Mouse (Mus musculus) splenic B cell, adult 2 months (primary cell): ENCODE measurements around the gene Lrrc45.

Source experiments
- DNase-seq: peaks from one replicate; pipeline ENCODE4 v3.0.0-alpha.2; 2011; ENCODE audit warnings: low read depth, low spot score
- H3K27me3 ChIP-seq: 2 replicates; pipeline ENCODE4 v1.6.1; 2012; ENCODE audit warnings: mild to moderate bottlenecking, low read length, moderate library complexity, mixed read lengths; ENCODE audit not compliant: control insufficient read depth, poor library complexity, insufficient read depth, severe bottlenecking
- H3K36me3 ChIP-seq: 2 replicates; pipeline ENCODE4 v1.6.1; 2012; ENCODE audit warnings: mild to moderate bottlenecking, low read length, moderate library complexity, mixed read lengths; ENCODE audit not compliant: control insufficient read depth, poor library complexity, insufficient read depth, severe bottlenecking

Lrrc45 gene

DNA sequence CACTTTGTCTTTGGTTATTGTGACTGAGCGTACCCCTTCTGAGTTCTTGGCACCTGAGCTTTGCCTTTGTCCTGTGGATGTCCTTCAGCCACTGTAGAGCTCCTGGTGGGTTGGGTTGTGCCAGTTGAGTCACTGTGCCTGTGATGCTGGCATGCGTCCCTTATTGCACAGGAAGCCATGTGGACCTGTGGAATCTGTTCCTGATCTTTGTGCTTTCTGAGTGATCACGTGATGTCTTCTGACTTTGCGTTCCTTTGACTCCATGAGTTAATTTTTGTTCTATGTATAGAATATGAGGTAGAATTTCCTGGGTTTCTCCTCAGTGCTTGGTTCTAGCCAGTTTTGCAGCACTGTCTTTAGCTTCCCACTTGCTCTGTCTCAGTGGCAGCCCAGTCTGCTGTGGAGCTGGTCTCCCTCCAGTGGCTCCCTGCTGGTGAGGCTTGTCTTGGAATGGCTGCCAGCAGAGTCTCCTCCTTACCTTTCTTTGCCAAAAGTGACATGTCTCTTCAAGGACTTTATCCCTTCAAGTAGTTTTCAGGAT, 21.2 kb upstream of the Lrrc45 start:
- DNase-seq: no peak
- Histone ChIP-seq H3K27me3 (no peaks in the 10 kb centered on the region), H3K36me3 (peaks cover 8% of the 10 kb centered on the region)

DNA sequence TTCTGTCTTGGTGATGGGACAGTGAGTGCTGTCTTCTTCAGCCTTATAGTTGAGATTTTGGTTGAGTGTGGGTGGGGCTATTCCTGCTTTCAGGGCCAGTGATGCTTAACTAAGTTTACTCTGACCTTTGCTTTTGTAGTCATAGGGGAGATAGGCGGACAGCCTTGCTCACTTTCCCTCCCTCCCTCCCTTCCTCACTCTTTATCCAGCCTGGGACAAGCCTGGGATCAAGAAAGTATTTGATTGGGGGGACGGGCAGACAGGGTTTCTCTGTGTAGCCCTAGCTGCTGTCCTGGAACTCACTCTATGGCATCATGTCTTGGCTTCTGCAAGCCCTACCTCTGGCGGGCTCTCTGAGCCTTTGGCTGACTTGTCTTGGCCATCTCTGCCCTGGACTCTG, 20.3 kb upstream of the Lrrc45 start:
- DNase-seq: no peak
- Histone ChIP-seq H3K36me3 (peaks cover 8% of the 10 kb centered on the region), H3K27me3 (no peaks in the 10 kb centered on the region)

DNA sequence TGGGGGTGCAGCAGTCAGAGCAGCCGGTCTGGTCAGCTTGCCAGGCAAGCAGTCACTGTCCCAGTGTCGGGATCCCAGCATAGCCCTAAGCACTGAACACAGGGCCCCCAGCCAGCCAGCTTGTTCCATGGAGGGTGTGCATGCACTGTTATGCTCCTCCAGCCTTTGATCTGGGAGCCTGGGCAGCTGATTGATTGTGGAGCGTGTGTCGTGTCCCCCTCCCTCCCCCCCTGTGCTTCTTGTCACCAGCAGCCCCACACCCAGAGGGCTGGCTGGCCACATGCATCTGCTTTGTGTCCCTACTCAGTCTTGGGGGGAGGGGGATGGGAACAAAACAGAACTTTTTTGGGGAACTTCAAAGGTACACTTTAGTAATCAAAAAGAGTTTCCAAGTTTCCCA, 18.5 kb upstream of the Lrrc45 start:
- Histone ChIP-seq H3K36me3 (peaks cover 6% of the 10 kb centered on the region), H3K27me3 (no peaks in the 10 kb centered on the region)
- no peak for DNase-seq

DNA sequence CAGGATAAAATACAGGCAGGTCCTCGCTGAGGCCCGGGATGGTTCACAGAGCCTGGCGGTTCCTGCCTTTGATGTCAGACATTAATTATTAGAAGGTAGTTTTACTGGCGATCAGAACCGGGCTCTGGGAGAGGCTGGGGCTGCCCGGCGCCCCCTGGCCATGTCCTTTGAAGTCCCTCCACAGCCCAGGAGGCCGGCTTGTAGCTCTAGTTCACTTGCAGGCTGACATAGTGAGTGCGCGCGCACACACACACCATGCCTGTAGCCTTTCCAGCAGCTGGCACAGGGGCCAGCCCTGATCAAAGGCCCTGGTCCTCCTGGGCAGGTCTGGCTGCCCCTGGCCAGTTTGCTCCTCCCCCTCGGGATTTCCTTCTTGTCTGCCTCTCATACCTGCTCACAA, 18.1 kb upstream of the Lrrc45 start:
- no peak for DNase-seq
- Histone ChIP-seq H3K36me3 (peaks cover 5% of the 10 kb centered on the region), H3K27me3 (no peaks in the 10 kb centered on the region)

DNA sequence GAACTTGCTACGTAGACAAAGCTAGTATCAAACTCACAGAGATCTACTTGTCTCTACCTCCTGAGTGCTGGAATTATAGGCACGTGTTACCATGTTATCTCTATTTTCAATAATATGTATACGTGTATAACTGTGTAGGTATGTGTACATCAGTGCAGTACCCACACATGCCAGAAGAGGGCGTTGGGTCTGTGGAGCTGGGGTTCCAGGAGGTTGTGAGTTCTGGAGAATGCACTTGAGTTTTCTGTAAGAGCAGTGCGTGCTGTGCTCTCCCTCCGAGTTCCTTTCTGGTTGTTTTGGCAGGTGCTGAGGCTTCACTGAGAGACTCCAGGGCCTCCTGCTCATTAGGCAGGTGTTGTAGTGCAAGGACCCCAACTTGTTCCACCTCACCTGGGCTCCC, 17.2 kb upstream of the Lrrc45 start:
- no peaks in the 10 kb centered on the region for H3K27me3 ChIP-seq
- DNase-seq: peak; percentile 26
- peaks cover 7% of the 10 kb centered on the region for H3K36me3 ChIP-seq

DNA sequence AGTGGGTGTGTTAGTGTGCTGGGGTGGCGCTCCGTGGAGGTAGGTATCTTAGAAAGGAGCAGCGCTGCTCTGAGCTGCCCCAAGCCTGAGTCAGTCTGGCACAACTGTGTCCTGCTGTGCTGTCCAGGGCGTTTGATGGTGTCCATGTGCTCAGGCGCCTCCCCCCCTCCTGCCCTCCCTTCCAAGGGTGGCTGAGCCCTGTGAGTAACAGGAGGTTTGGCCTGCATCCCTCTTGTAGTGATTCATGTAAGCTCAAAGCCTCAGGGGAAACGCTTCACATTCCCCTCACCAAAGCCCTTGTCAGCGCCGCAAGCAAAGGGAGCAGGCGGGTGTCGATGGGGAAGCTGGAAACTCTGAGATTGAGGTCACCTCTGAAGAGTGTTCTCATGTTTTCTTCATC, 16.0 kb upstream of the Lrrc45 start:
- Histone ChIP-seq H3K36me3 (peaks cover 9% of the 10 kb centered on the region), H3K27me3 (no peaks in the 10 kb centered on the region)
- DNase-seq: no peak

DNA sequence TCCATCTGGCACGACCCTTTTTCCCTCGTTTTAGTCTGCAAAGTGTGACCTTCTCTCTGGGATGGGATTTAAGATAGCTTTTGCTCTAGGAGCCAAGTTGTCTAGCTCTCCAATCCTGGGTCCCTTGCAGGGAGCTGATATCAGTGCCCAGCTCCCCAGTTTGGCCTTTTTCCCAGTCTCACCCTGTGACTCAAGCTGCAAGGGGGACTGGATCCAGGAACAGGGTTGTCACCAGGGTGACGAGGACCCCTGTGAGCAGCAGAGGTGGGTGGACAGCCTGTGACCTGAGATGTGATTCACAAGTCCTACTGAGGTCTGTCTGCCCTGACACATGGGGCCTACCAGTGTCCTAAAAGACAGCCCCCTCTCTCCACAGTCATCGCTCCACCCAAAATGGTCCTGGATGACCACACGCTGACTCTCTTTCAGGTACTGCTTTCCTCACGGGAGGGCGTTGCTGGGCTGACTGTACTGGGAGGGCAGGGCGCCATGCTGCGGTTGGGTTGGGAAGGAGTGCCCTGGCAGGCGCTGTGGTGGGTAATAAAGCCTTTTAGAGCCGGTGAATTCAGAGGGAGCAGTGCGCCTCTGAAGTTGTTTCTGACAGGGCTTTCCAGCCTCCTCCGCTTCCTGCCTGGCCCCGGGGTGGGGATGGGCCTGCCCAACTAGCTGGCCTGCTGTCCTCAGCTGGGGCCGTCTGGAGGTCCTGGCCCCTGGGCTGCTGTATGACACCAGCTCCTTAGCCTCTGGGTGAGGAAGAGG, 9.8 kb upstream of the Lrrc45 start:
- Histone ChIP-seq H3K27me3 (no peaks in the 10 kb centered on the region), H3K36me3 (peaks cover 6% of the 10 kb centered on the region)
- no peak for DNase-seq

DNA sequence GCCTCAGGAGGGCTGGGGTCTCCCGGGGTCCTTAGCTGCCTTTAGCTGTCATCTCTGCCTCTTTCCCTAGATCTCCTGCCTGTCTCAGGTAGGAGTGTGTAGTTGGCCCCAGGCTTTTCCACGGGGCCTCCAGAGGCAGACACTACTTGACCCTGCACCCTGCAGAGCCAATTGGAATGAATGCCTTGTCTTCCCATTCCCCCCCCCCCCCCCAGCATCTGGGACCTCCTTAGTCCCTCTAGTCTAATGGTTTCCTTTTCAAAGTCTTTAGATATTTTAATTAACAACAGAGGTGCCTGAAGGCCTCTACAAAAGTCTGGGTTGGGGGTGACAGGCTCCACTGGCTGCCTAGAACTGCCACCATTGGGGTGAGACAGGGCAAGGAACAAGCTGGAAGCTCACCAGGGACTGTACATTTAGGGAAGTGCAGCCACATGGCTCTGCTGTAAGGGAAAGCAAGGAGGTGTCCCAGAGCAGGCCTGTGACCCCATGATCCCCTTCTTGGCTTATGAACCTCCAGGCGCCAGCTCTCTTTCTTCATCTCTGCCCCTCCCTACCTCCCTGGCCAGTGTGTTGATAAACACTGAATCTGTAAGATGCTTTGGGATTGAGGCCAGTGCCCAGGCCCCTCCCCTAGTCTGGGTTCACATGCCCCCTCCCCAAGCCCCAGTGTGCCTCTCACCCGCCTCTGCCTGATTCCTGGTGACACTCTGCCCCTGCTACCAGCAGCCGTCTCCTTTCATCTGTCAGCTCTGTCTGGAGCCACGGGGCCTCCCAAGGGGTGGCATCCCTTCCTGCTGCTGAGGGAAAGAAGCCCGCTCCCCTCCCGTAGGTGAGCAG, 9.0 kb upstream of the Lrrc45 start:
- no peaks in the 10 kb centered on the region for H3K27me3 ChIP-seq
- peaks cover 6% of the 10 kb centered on the region; the same call in 1 of the 2 replicates for H3K36me3 ChIP-seq
- DNase-seq: no peak

DNA sequence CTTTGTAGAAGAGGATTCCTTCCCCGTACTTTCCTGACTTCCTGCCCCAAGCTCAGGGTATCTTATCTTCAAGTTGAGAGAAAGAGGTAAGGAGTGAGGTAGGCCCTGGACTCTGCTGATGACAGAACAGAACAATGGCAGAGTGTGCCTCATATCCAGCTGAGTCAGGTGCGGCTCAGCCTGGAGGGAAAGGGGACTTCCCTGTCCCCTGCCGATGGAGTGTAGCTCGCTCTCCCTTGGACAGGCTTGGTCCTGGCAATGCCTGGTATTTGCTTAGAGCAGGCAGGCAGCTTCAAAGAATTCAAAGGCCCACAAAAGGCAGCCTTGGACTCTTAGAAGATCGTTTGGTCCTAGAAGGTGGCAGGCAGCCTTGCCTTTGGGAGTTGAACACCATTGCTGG, 7.6 kb upstream of the Lrrc45 start:
- H3K36me3 ChIP-seq: peaks cover 4% of the 10 kb centered on the region; the same call in 1 of the 2 replicates
- DNase-seq: no peak
- H3K27me3 ChIP-seq: no peaks in the 10 kb centered on the region

DNA sequence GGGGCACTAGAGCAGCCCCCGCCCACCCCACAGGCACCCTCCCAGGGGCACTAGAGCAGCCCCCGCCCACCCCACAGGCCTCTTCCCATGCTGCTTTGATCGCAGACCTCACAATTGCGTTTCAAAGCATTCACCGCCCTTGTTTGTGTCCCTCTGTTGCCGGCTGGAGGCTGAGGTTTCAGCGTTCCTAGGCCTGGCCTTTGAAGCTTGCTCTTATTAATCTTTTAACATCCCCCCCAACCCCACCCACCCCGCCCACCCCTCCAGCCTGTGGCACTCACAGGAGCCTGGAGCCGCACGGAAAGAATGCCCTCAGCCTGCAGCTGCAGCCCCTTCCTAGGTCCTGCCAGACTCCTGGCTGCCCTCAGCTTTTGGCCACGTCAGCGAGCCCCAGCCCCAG, 6.5 kb upstream of the Lrrc45 start:
- Histone ChIP-seq H3K27me3 (no peaks in the 10 kb centered on the region), H3K36me3 (peaks cover 4% of the 10 kb centered on the region; the same call in 1 of the 2 replicates)
- no peak for DNase-seq

DNA sequence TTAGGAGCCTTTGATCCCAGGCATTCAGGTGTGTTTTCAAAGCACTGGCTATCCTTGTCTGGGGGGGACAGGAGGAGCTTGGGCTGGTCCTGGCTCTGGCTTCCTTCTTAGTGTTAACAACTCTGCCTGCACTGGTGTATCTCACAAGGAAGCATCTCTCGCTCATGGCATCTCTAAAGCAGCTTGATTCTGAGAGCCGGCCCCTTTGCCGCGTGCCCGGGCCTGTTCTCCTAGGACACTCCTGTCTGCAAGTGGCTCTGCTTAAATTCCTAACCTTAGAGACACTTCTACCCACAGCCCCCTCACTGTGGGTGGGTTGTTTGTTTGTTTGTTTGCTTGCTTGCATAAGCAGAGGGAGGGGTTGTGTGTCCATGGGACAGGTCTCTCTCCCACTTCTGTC, 5.8 kb upstream of the Lrrc45 start:
- Histone ChIP-seq H3K27me3 (no peaks in the 10 kb centered on the region), H3K36me3 (peaks cover 2% of the 10 kb centered on the region; the same call in 1 of the 2 replicates)
- DNase-seq: no peak

DNA sequence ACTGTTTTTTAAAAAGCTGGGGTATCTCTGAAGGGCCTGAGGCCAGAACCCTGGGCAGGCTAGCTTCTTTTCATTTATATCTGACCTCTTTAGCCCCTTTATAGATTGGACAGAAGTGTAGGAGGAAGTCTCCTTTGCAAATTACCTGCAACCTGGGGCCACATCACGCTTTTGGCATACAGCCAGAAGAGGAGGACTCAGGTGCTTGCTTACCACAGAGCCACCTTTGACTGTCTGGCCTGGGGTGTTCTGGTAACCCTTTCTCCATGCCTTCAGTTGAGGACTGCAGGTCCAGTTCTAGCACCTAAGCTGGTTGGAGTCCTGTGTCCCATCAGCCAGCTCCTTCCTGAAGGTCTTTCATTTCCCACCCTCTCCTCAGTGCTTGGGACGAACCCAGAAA, 4.2 kb upstream of the Lrrc45 start:
- no peaks in the 10 kb centered on the region for H3K36me3 ChIP-seq
- H3K27me3 ChIP-seq: no peaks in the 10 kb centered on the region
- DNase-seq: no peak

DNA sequence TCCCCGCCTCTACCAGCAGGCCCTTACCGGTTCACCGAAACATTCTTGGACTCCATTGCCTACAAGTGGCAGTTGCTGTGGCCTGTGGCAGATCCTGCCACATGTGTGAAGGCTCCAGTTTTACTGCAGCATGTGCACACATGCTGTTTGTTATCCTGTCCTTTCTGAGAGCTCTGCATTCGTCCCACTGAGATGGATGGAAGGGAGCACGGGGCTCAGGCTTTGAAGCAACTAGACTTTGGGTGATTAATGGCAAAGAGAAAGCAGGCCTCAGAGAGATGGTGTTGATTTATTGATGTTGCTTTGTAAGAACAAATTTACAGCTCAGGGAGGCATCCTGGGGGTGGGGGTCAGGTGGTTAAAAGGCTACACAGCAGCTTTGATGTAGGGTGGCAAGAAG, 3.1 kb upstream of the Lrrc45 start:
- H3K27me3 ChIP-seq: no peaks in the 10 kb centered on the region
- no peak for DNase-seq
- no peaks in the 10 kb centered on the region for H3K36me3 ChIP-seq

DNA sequence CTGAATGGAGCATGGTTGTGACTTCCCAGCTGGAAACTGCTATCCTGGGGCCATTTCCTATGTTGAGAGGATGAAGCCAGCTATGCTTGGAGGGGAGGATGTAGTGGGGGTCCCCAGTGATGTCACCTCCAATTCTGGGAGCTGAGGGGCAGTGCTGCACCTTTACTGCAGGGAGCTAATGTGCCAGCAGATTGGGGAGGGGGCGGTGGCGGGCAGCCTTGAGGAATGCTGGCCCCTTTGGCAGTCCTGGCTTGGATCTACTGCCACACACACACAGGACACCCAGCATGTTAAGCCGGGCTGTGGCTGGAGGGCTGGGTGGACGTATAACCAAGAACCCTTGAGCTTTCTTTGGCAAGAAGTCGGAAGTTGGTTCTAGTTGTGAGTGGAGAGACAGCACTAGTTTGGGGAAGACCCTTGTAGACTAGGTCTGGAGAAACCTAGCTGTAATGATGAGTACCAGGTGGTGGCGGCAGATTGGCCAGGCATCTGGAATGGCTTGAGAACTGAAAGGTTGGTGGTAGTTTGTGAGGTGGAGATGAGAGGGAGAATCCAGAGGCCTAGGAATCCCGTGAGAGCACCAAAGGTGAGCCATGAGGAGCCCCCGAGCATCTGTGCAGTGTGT, 1.6 kb upstream of the Lrrc45 start:
- H3K27me3 ChIP-seq: no peaks in the 10 kb centered on the region
- H3K36me3 ChIP-seq: no peaks in the 10 kb centered on the region; the same call in 1 of the 2 replicates
- no peak for DNase-seq
